Mouse (Mus musculus) heart, postnatal 25 days (tissue): ENCODE data around the gene Samd3. TPM values are rescaled to one million over a fixed set of nuclear protein-coding genes. Genes with fewer than 3 reads are reported as not detected.

Experiments
- DNase-seq: peaks from one replicate; pipeline ENCODE4 v3.0.0; 2022; ENCODE audit warnings: low spot score
- intact Hi-C: fragments of 180-260 bp; cut with DNase I; formaldehyde crosslinking; loops from one replicate; pipeline ENCODE4 v1.15.1; 2025
- total RNA-seq, 2 experiments: library from RNA; stranded (reverse); gene quantifications; 2 replicates each; pipeline ENCODE4 v1.2.3; 2021

Gene Samd3
- not detected for total RNA-seq

DNA sequence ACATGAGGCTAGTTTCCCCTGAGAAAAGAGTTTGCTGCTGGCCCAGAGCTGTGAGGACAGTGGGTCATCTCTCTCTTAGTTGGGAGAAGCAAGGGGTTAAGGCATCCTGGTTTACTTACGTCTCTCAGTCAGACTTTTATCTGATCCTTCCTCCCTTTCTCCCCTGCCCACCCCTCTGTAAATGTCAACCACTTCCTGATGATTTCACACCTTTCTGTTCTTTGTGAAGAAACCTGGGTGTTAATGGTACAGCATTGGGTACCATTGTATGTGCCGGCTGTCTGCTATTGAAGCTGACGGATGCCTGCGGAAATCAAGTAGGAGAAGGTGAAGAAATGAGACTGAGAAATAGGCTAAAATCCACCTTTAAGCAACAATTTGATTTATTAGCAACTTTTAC lies at the start of gene Samd3:
TSS of gene Samd3 (plus strand) at position 220 of the 400 bp plus-strand sequence.
- DNase-seq: no peak
- intact Hi-C loops: no loop called here

DNA sequence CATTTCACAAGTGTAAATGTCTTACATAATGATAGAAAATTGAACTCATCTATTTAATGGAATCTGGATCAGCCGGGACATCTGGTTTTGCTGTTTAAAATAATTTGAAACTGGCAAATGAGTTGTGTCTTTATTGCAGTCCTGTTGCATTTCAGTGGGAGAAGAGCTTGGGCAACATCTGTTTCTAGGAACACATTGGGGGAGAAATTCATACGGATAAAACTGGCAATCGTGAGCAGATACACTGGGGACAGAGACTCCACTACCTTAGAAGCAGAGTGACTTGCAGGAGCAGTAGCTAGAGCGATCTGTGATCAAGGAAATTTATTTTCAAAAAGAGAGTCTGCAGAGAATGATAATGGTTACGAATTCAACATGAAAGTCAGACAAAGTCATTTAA lies 44.2 kb upstream of the Samd3 start:
- intact Hi-C loops: no loop called here

DNA sequence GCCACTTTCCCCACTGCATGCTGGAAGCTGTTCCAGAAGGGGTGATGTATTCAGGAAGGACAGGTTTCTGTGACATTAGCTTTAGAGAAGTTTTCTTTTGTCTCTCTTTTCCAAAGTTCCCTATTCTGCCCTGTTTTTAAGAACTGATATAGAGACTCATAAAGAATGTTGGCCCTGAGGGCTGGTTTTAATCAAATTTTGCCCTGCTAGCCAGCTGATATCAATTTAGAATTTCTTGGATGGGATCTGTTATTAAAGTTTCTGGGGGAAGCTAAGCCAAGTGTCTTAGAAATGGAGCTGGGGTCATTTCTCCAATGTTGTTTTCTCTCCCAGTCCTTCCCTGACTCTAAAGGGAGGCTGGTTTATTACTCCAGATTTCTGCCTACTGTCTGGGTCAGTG lies 38.7 kb upstream of the Samd3 start:
- DNase-seq: no peak
- intact Hi-C loops: no loop called here

More for the DNA sequence above, 44.2 kb upstream of the Samd3 start:
- no peak for DNase-seq

DNA sequence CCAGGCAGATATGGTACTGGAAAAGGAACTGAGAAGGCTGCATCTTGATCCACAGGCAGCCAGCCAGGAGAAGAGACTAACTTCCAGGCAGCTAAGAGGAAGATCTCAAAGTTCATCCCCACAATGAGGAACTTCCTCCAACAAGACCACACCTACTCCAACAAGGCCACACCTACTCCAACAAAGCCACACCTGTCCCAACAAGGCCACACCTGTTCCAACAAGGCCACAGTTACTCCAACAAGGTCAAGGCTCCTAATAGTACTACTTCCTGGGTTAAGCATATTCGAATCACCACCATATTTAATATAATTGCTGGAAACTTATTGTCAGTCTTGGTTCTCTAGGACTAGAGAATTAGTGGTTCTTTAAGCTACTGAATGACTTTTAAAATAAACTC lies 34.6 kb upstream of the Samd3 start:
- no peak for DNase-seq
- intact Hi-C loops: no loop called here

DNA sequence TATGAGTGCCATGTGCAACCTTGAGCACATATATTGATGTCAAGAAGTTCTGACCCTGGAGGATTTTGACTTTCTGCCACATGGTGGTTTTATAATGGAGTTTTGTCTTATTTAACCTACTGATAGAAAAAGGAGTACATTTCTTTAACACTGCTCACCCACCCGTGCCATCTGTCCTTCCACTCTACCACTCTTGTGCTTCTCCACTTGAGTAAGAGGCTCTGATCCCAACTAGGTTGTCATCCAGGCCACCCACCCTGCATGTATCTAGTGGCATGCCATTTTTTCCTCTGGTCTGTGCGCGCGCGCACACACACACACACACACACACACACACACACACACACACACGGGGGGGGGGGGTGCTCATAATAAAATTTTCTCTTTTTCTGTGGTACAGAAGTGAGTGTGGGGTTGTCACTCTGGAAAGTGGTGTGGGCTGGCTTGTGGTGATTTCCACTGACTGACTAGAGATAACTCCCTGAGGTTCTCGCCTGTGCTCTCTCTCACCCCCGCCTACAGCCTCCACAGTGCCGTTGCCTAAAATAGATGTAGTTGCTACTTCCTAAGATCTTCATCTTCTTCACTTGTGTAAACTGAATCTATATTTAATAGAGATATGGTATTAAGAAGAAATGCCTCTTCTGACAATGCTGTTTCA lies 26.7 kb upstream of the Samd3 start:
- no peak for DNase-seq
- intact Hi-C loops: no loop called here

DNA sequence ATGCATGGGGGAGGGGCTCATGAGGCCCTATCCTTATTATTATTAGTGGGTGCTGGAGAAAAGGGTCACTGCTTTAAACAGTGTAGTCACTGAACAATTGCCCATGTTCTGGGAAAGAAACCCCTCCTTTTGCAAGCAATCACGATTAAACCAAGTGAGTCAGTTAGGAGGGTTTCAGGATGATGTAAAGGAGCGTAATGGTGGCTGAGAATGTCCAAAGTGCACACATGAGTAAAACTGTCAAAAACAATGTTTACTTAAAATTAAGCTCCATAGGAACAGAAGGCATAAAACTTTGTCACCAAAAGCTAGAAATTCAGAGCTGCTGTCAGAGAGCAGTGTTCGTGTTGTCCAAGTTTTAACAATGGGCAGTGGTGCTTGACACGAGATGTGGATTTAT lies 8.8 kb upstream of the Samd3 start:
- DNase-seq: no peak
- intact Hi-C loops: no loop called here

DNA sequence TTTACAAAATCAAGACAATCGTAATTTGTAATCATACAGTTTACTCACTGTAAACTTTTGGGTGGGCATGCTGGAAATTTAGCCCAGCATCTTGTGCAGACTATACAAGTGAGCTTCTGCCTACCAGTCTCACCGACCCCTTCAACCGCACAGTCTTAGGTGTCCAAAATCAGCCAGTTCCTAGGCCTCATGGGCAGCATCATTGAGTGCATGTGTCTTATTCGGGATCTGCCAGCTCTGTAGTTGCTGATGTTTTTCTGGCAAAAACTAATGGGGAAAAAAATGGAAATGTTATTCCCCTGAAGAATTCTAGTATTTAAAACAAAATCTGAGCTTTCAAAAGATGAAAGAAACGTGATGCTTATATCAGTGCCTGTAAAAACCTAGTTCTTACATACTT lies 3.3 kb upstream of the Samd3 start:
- intact Hi-C loops: no loop called here
- no peak for DNase-seq

DNA sequence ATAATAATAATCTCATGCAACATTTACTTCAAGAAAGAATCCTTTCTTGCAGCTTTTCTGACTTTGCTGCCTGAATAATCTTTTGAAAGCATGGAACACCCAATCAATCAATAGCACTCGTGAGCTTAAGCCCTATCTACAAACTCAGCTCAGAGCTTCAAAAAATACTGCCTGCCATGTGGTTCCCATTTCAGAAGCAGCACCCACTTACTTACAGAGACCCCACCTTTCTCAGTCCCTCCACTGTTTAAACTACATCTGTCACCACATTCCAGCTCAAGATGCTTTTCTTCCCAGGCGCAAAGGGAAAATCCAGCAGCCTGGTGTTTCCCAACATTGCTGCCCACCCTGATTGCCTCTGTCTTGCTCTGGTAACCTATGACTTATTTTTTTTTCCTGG lies 2.8 kb upstream of the Samd3 start:
- no peak for DNase-seq
- intact Hi-C loops: no loop called here

DNA sequence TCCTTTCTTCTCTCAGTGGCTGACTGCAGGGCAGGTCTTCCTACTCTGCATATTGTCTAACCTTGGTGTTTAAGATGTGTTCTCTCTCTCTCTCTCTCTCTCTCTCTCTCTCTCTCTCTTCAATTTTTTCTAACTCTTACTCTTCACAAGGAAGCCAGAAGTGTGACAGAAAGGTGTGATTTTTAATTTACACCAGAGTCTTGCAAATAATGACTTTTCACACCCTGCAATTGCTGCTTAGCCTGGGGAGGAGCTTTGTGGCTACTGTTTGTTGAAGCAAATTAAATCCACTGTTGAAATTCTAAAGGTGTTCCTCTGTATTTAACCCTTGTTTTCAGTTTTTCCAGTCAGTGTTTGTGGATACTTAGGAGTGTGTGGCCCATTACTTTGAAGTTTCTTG lies 1.3 kb upstream of the Samd3 start:
- intact Hi-C loops: no loop called here
- no peak for DNase-seq

DNA sequence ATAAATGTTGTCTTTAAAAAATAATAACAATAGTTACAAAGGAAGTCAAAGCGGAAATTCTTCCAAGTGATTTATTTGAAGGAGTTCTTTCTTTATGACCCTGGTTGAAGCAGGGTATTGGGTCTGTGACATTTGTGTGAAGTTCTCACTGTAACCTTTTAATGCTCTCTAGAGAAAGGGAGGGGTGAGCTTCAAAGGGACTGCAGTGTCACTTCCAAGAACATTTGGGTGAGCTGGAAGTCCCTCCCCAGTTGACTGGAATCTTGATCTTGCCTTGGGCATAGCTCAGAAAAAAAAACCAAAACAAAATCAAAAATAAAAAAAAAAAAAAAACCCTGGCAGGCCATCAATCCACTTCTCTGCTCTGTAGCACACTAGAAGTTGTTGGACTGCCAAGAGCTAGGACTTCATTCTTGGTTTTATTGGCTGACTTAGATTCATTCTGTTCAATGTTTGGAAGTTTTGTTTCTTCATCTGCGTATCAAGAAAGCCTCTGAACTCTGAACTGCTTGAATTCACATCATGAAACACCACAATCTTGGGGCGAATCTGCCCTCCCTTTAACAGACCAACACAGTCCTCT lies 2.7 kb downstream of the Samd3 start:
- DNase-seq: no peak
- intact Hi-C loops: no loop called here

DNA sequence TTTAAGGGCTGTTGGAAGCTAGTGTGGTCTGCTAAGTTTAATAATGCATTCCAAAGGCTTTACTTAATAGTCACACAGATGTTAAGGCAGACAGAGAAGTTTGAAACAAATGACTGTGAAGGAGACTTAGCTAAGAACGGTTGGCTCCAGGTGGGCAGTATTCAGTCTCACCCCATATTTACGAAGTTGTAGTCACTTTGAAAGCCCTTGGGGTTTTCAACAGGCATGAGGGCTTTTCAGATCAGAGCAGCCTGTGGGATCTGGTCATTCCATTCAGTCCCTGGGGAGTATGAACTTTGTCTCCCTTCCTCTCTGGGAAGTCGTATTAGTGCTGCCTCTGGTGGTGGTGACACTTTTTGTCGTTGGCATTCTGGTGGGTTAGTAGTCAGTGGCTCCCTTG lies 9.1 kb downstream of the Samd3 start:
- intact Hi-C loops: no loop called here
- DNase-seq: no peak

DNA sequence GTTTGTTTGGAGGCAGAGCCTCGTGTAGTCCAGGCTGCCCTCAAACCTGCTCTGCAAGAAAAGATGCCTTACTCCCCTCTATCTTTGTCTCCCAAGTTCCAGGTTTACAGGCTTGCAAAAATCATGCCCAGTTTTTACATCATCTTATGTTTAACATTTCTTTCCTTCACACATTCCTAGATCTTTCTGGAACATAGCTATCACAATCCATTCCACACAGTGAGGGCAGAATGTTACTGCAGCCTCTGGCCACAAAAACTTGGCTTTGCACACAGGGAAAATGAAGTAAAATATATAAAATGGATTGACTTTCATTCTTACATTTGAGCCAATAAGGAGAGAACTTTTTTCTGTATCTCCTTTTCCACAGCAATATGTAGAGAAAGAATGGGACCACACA lies 9.6 kb downstream of the Samd3 start:
- no peak for DNase-seq
- intact Hi-C loops: no loop called here

DNA sequence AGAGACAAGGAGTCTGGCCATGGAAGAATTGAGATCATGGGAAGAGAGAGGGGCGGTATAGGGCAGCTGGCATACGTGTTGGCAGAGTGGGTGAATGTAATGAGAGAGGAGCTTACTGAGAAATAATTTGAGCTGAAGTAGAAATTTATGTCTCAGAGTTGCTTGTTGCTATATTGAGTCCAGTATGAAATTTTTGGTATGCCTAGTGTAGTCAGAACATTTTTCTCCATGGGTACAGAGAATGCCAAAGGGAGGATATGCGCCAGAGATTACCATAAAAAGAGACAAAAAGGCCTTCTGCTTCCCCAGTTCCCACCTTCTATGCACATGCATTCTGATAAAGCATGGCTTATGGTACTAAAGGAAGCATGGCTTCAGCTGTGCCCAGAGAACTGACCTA lies 13.7 kb downstream of the Samd3 start:
- no peak for DNase-seq
- intact Hi-C loops: no loop called here

DNA sequence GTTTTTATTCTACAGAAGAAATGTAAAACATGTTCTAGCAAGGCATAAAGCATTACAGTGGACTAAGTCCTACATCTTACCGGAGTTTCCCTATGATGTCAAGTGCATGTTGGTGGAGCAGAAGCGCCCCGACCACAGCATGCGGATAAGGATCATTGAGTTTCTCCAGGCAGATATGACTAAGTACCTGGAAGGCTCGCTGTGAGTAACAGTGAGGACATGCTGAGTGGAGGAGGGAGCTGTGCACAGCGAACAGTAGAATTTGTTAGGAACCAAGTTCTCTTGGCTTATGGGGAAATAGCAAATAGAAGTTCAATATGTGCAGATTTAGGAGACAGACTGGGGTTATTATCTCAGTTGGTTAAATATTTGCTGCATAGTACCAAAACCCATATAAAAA lies 15.0 kb downstream of the Samd3 start:
- no peak for DNase-seq
- intact Hi-C loops: no loop called here

DNA sequence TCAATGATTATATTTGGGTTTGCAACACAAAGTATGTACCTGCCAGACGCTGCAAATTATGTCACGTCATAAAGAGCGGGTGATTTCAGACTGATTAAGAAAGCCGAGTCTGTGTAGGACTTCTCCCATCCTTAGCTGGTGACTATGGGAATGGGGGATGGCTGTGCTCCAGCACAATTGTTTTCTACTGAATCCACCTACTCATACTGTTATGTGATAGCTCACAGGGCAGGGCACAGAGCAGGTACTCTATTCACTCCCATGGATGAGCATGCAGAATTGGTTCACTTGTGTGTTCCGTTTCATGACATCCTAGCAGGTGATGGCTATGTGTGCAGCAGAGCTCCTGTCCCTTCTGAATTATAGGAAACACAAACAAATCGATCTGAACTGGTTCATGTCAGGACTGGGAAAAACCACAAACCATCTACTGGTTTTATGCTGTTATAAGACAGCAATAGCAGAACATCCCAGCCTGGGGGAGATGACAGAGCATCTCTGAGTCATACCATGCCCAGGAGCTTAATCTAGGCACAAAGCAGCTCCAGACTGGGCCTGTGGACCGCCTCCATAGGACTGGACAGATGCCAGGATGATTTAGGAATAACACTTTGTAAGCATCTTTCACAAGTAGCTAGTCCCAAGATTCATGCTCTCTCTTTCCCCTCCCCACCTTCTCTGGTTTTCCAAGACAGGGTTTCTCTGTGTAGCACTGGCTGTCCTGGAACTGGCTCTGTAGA lies 20.1 kb downstream of the Samd3 start:
- no peak for DNase-seq
- intact Hi-C loops: no loop called here

DNA sequence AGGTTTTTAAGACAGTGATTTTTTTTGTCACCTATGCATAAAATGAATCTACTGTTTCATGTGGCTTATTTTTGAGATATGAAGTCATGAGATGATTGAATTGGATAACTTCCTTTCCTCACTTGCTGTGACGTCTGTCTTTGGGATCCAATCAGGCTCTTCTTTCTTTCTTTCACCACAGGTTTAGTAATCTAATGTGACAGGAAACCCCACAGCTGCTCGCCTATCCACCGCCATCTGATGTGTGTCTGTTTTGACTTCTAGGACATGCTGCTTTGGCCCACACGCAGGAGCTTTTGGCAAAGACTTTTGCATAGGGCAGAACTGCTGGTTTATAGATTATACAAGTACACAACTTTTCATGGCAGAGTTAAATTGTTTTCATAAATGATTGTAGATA lies 30.4 kb downstream of the Samd3 start:
- intact Hi-C loops: no loop called here
- DNase-seq: no peak

DNA sequence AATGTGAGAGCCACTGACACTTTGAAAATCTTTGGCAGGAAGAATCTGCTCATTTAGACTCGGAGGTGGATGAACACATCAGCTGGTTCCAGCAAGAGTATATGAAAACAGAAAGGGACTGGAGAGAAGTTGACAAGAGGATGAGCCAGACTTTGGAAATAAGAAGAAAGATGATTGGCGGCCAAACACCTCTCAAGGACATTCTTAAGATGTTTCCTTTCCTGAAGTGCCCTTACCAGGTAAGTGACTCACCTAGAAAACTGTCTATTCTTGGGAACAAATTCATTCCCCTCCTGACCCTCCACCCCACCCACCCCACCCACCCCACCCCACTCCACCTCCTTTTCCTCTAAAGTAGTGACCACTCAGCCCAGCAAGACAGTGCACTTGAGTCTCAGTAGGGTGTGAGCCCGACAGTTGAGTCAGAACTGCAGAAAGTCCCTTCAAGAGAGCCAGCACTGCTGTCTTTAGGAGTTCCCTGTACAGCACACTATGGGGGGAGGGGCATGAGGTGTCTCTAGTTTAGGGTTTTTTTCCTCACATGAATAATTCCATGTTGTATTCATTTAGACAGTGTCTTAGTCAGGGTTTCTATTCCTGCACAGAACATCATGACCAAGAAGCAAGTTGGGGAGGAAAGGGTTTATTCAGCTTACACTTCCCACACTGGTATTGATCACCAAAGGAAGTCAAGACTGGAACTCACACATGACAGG lies 34.4 kb downstream of the Samd3 start:
- no peak for DNase-seq
- intact Hi-C loops: no loop called here

DNA sequence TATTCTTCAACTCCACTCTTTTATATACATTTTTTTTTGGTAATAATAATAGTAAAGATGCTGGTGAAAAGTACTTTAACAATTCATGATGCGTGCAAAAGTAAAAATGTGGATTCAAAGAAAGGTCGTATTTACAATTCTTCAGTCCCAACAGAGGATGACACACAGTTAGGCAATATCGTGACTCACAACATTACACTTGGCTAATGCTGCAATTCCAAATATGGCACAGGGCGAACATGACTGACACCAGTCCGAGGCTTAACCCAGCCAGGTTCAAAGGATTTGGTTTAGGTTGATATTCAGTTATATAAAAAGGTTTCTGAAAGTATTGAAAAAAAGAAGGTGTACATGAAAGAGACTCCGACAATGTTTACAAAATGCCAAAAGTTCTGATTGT lies 45.9 kb downstream of the Samd3 start:
- intact Hi-C loops: no loop called here
- no peak for DNase-seq

DNA sequence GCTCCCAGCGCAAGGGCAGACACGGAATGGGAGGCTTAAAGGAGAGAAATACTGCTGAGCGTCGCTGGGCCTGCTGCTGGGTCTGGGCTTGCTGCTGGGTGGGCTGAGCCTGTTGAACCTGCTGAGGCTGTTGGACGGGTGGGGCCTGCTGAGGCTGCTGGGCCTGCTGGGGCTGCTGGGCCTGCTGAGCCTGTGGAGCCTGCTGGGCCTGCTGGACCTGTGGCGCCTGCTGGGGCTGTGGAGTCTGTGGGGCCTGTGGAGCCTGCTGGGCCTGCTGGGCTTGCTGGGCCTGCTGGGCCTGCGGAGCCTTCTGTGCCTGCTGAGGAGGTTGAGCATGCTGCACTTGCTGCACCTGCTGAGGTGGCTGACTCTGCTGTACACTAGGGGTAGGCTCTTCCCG lies 50.5 kb downstream of the Samd3 start:
- intact Hi-C loops: no loop called here
- DNase-seq: no peak

DNA sequence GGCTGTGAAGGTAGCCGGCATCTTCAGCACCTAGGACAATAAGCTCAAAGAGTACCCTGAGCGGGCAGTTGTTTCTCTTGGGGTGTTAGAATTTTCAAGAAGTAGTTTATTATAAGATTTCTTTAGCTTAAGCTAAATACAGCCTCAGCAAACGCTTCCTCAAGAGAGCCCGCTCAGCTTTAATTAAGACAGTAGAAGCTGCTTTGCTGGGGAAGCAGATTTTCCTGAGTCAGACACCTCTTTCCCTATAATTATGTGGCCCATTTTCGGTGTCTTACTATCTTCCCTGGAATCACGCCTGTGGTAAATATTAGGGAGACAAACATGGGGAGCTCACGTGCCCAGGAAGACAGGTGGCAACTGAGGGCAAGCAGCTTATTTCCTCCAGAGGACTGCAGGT lies 57.6 kb downstream of the Samd3 start:
- intact Hi-C loops: no loop called here
- DNase-seq: no peak

DNA sequence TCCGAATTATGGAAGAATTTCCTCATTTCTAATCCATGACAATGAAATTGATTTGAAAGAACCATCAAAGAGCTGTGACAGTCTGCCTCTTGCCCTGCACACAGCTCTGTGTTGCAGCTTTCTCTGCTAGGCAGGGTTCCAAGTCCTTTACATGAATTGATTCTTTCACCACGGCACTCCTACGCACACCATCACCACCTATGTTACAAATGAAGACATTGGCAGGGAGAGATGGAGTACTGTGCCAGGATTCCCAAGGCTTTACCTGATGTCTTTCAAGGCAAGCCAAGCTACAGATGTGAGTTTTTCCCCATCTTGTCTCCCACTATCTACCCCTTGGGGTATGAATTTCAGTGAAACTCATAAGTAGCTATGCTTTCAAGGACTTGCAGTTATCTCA lies 67.7 kb downstream of the Samd3 start:
- intact Hi-C loops: no loop called here
- DNase-seq: no peak
